Mouse (Mus musculus) frontal cortex, postnatal 25 days (tissue): ENCODE measurements around the gene Inafm1.
"Not testable (repeated sequence)": the region's sequence is repeated elsewhere in the genome, so short reads cannot be mapped to it uniquely, and the experiment has no call there.

Source experiments
- DNase-seq, 2 experiments: peaks; one replicate each; pipeline ENCODE4 v3.0.0; 2022; ENCODE audit warnings: low spot score in 2 of 2

Gene Inafm1

DNA sequence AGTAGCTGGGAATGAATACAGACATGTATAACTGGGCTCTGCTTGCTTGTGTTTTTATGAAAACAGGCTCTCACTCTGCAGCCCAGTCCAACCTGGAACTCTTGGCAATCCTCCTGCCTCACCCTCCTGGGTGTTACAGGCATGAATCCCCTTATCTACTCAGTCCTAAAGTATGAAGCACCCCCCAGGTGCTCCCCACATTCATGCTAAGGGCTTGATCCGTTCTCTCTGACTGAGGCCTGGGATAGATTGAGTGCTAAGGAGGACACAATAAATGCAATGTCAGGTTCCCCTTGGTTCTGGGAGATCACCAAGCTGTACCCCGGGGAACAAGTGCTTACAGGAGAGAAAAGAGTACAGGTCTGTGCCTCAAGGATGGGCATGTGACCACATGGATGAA lies 24.2 kb upstream of the Inafm1 start:
- DNase-seq = no peak

DNA sequence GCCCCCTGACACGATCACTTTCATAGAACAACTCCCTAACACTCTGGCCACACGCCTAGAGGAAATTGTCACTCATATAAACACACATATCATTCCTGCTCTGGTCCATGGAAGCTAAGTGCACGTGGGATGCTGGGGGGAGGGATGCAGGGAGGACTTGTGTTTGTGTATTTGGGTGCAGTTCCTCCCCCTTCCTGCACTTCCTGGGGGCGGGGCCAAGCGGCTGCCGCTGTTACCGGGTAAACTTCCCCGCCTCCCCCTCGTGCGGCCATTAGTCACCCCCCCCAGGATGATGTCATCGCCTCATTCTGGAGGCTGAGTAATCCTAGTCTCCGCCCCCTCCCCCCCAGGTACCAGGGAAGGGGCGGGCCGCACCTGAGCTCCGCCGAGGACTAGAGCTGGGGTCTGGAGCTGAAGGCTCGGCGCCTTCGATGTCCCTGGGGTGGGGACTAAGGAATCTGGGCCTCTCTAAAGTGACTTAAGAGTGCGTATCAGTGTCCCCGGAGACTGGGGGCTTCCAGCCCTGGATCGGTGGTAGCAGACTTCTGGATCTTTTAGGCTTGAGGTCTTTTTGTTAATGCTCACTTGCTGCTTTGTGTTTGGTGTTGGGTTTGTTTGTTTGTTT lies 23.5 kb upstream of the Inafm1 start:
- DNase-seq = peak; percentile 56 to 62

DNA sequence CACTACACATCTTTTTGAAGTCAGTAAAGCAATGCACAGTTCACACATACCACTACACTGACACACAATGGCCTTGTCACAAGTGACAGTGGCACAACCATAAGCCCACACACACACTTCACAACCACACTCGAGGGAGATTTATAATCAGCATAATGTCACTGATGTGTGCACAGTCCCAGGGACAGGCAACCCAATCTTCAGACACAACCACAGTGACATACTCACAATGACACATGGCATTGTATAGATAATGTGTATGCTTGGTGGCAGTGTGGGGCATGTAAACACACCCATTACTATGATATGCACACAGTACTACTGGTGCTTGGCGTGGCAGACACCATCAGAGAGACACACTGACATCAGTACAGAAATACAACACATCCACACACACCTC lies 22.7 kb upstream of the Inafm1 start:
- no peak for DNase-seq

DNA sequence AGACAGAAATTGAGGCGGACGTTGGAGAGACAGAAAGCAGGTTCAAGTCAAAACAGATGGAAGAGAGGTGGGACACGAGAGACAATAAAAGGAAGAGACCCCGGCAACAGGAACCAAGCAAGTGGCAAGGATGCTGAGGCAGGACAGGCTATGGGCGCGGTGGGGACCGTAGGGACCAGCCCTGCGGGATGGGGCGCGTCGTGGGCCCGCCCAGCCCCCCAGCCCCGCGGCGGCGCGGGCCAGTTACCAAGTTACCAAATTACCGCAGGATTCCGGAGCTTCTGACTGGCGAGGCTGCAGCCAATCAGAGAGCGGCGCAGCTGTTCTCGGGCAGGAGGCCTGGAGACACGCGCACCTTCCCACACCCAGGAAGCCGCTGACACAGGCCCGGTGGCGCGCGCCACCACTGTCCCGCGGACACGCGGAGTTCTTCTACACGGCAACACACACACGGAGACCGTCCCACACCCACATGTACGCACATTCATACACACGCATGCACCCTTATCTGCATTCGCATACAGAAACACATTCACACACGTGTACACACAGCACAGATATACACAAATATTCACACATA lies 22.0 kb upstream of the Inafm1 start:
- peak; percentile 52 to 56 for DNase-seq

DNA sequence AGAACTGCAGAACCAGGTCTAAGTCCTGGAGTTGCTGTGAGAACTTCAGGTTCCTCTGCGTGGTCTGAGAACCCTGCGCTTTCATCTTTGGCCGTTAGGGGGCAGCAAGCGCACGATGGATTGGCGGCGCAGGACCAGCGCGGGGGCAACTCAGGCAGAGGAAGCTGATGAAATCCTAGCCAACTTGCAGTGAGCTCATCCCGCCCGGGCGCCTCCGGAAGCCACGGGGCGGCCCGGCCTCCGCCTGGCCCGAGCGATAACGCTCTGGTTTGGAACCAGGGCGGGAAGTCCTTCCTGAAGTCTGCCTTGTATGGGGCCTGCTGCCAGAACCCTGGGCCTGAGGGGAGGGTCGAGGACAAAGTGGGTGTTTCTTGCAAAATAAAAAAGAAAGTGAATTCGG lies 21.4 kb upstream of the Inafm1 start:
- DNase-seq = peak; percentile 92 to 93

DNA sequence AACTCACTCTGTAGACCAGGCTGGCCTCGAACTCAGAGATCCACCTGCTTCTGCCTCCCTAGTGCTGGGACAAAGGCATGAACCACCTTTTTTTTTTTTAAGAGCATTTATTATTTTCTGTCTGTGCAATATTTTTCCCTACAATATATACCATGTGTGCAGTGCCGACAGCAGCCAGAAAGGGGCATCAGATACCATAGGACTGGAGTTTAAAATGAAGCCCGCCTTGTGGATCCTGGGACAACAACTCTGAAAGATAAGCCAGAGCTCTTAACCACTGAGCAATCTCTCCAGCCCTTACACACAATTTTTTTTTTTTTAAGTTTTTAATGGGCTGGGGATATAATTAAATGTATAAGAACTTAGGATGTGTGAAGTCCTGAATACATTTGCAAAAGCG lies 20.9 kb upstream of the Inafm1 start:
- no peak for DNase-seq

DNA sequence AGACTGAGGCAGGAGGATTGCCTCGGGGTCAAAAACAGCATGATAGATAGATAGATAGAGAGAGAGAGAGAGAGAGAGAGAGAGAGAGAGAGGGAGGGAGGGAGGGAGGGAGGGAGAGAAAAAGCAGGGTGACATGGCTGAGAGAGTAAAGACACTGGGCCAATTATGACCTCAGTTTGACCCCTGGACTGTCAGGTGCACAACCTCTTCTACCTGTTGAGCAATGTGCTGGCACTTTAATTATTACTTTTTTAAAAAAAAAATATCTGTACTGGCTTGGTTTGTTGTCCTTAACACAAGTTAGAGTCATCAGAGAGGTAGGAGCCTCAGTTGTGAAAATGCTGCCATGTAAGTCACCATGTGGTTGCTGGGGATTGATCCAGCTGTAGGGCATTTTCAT lies 14.4 kb upstream of the Inafm1 start:
- DNase-seq = no peak

DNA sequence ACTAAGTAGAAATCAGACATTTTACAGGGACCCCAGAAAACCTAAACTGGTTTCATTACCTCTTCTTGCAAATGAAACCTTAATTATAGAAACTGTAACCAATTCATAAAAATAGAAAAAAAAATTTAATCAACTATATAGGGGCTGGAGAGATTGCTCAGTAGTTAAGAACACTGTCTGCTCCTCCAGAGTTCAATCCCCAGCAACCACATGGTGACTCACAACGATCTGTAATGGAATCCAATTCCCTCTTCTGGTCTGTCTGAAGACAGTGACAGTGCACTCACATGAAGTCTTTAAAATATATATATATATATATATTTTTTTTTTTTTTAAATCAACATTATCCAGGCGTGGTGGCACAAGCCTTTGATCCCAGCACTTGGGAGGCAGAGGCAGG lies 13.6 kb upstream of the Inafm1 start:
- no peak for DNase-seq

DNA sequence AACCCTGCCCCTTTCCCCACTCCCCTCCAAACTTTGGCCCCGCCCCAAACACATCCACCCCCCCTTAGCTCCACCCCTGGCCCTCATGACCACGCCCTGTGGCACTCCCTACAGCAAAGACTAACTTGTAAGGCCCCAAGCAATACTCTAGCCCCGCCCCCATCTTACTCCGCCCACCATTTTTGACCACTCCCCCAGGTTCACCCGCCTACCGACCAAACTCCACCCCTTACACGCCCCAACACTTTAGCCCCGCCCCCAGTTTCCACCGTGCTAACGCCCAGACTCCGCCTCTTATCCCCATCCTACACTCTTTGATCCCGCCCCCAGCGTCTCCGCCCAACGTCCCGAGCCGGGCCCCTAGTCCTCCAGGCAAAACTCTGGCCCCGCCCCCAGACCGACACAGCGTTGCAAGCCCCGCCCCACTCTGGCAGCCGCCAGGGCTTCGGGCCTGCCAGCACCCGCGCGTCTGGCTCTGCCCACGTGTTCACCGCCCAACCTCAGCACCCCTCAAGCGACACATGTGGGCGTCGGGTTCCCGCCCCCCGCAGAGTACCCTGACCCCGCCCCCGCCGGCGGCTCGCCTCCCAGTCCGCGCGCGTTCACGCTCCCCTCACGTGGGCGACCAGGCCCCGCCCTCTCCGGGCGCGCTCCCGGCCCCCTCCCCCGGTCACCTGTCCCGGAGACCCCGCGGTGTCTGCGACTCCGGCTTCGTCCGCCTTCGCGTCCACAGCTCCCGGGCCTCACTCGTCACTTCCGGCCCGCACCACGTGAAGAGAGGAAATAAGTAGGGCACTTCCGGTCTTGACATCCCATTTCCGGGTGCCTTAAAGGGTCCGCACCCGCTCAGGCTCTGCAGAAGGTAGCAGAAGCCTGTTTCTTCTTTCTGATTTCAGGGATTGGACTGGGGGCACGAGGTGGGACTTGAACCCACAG lies 12.9 kb upstream of the Inafm1 start, which contains the start of gene Ccdc9:
Gene Ccdc9 (minus strand): TSS at position 770 of the 936 bp plus-strand sequence.
- peak; percentile 96 to 98 for DNase-seq

DNA sequence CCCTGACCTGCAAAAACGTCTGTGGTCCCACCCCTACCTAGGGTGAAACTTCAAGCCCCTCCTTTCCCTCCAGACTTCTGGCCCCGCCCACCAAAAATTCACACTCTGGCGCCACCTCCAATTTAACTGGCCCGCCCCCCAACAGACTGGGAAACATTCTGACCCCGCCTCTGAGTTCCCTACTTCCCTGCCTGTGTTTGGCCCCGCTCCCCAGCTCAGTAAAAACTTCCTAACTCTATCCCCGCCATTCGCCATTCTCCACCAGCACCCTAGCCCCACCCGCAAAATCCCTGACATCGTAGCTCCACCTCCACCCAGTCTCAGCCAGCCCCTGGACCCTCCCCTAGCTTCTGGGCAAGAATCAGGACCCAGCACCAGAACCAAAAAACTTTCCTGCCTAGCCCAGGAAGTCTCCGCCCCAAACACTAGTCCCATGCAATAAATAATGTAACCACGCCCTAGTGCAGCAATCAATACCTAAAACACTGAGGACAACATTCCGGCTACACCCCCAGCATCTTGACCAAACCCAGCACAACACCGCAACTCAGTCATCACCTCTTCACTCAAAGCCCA lies 12.1 kb upstream of the Inafm1 start:
- DNase-seq = peak in 1 of 2 experiments; percentile 41

DNA sequence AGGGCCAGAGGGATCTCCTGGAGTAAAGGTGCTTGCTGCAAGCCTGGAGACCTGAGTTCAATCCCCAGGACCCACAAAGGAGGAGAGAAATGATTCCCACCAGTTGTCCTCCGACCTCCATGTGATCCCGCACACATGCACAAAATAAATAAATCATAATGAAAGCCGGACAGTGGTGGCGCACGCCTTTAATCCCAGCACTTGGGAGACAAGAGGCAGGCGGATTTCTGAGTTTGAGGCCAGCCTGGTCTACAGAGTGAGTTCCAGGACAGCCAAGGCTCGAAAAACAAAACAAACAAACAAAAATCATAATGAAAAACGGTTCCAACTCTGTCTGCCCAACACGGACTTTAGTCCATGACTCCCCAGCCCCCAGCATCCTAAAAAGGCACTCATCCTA lies 11.5 kb upstream of the Inafm1 start:
- DNase-seq = no peak

DNA sequence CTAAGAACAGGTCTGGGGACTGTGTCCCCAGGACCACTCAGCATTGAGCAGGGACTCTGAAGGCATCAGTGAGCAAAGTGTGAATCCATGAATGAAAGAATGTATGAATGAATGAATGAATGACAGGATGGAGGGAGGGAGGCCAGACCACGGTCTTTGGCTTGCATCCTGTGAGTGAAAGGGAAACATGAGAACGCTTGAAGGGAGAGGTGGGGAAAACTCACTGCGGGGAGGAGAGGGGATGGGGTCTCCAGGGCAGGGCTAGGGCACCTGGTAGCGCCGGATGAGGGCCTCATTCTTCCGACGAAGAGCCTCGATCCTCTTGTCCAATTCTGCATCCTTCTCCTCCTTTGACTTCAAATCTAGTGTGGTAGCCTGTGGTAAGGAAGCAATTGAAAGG lies 10.6 kb upstream of the Inafm1 start:
- DNase-seq = no peak

DNA sequence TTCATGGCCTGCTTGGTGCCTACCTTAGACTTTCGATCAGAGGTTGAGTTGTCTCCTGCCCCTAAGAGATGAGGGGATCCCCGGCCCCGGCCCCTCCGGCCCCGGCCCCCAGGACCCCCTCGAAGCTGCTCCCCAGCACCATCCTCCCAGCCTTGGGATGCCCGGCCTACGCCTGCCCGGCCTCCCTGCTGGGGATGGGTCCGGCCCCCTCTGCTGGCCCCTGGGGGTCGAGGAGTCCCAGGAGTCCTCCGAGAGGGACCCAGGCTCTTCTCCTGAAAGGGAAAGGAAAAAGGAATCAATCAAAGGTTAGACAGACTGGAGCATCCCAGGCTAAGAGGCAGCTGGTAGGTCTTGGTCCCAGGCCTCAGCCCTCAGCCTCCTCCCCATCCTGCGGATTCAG lies 8.9 kb upstream of the Inafm1 start:
- no peak for DNase-seq

DNA sequence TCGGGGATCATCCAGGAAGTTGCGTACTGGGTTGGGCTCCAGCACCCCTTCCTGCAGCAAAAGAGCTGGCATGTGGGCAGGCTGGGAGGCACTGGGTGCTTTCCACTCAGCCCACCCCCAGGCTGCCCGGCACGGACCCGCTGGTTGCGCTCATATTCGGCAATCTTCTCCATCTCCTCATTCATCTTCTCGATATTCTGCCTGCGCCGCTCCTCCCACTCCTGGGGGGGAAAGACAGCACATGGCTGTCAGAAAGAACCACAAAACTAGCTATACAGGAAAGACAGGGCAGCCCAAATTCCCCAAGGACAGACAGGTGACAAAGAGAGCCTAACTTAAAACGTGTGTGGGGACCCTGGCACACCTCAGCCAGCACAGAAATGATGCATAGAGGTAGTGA lies 7.3 kb upstream of the Inafm1 start:
- no peak for DNase-seq

DNA sequence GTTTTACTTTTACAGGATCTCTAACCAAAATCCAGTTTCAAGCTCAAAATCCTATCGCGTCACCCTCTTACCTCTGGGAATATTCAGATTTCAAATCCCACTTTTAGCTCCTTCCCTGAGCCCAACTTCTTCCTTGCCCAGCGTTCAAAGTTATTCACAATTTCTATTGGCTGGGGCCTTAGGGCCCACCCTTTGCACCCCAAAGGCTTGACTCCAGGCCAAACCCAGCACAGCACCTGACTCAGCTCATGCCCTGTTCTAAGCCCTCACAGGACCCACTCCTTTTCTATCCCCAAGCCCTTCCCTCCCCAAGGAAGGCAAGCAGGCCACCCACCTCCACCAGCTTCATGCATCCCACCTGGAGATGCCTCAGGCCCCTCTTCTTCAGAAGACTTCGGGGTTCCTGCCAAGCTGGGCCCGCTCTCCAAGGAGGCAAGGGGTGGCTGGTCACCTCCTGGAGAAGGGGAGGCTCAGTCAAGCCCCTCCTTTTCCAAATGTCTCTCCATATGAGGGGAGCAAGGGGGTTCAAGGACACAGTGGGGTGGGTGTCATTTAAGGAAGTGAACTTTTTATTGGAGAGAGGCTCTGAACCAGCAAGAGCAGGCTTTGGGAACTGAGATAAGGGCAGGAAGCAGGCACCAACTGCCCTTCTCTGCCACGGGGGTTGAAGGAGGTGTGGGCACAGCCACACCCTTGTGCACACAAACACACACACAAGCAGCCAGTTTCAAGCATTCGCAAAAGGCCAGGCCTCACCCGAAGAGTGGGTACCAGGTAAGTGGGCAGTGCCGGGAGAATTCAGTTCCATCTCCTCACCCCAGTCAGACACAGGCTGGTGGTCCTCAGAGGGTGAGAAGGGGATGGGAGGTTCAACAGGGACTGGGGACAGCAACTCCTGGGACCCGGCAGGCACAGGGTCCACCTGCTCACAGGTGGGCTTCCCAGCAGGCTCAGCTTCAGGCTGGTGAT lies 1.8 kb upstream of the Inafm1 start:
- DNase-seq = no peak

DNA sequence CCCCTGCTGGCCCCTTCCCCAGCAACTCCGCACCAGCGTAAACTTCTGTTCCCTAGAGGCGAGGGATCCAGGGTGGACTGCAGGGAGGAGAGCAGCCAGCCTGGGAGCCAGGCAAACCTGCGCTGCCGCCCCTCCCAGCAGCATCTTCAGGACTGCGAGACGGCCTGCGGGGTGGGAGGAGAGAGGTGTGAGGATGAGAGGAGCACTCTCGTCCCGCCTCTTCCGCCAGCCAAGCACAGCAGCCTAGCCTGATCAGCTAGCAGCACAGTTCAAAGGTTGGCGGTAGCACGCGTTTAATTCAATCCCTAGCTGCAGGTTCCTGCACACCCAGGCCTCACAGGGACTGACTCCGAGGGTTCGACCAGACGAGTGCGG lies 336 bp upstream of the Inafm1 start:
- DNase-seq = peak; percentile 42 to 59

DNA sequence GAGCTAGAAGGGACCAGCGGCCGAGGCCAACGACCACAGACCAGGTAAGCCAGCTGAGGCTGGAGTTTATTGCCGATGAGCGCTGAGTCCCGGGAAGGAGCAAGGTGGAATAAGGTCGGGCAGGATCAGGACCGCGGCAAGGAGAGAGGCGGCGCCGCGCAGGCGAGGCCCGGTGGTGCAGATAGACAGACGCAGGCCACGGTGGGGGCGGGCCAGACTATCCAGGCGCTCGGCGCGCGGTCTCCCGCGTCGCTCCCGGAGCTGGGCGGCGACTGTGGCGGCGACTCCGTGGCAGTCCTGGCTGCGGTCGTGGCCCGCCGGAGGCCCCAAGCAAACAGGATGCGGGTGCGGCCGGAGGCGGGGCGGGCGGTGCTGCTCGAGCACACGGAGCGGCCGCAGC lies 736 bp downstream of the Inafm1 start:
- DNase-seq = peak; percentile 31 to 48

DNA sequence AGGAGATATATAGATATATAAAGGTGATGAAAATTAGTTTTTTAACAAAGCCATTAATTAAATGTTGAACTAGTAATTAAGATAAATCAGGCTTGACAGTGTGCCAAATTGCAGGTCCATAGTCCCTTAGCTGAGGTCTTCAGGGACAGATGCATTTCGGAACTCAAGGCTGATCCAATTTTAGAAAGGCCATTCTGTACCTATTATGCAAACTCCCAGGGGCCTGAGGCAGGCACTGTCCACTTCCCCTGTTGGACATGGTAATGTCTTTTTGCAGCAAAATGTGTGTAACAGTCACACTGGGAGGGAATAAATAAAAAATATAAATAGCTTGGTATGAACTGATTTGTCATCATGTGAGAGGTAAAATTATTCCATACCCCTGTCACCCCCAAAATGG lies 2.3 kb downstream of the Inafm1 start:
- DNase-seq = no peak

DNA sequence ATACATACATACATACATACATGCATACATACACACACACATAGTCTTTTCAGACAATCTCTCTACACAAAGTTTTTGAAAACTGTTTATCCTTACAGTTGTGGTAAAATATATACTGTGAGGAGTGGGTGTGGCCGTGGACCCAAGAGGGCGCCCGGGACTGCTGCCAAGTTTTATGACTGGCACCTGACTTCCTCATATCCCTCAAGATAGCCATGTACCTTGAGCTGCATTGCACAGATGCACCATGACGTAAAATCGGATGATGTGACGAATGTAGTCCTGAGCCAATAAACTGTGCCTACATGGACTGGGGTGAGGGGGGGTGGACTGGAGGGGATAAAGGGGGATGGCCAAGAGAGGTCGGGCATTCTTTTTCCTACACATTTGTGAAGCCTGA lies 6.8 kb downstream of the Inafm1 start:
- DNase-seq = not testable (repeated sequence)

DNA sequence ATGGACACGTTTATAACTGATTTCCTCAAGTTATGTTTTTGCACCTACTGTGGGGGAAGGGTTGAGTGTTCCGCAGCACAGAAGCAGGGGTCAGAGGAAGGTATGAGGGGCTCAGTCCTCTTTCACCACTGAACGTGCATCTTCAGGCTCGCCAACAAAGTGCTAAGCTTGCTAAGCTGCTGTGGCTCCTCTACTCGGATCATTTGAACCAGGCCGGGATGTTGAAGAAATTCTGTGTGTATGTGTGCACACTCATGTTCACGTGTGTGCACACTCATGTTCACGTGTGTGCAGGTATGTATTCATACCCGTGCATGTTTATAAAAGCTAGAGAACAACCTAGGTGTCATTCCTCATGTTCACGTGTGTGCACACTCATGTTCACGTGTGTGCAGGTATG lies 7.6 kb downstream of the Inafm1 start:
- DNase-seq = no peak

DNA sequence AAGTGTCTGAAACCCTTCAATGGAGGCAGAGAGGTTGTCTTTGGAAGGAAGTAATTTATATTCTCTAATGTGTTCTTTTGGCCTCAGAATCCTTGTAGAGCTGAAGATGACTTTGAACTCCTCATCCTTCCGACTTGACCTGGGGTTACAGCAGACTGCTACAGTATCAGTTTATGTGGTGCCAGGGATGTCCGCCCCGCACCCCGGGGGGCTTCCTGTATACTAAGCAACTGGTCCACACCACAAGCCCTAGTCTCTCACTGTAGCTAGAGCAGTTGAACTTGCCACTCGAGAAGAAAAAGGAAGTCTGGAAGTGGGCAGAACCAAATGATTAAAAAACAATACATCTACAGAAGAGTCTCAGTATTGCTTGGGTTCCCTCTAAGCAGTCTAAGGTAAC lies 9.6 kb downstream of the Inafm1 start:
- no peak for DNase-seq
